Mouse (Mus musculus): Measurements from ENCODE around the gene Ccdc57. TPM values are rescaled to one million over a fixed set of nuclear protein-coding genes. Genes with fewer than 3 reads are reported as not detected.

Ccdc57 gene
- polyA plus RNA-seq, 1 experiment = 2.9 TPM

- DNase-seq = no peak
- Histone ChIP-seq H3K4me3 (ENCODE audit: insufficient read depth, low read depth, low read length) (no peak overlapping the region), H3K4me1 (ENCODE audit: control insufficient read depth, insufficient read depth, low read length) (peaks cover 5% of the 10 kb centered on the region; the same call in 1 of the 2 replicates), H3K27ac (ENCODE audit: insufficient read depth, low read depth, low read length) (no peak overlapping the region), H3K36me3 (ENCODE audit: control insufficient read depth, insufficient read depth, low read length) (no peaks in the 10 kb centered on the region), H3K27me3 (replicated peaks; ENCODE audit: control insufficient read depth, insufficient read depth, low read length) (no peaks in the 10 kb centered on the region)
- 71% methylated on average over 4 of the region's 4 CpGs for WGBS
- TF ChIP-seq POLR2A (IDR thresholded peaks at IDR 0.05; ENCODE audit: low read depth, low read length) (no peak), CTCF (conservative IDR thresholded peaks at IDR 0.05; ENCODE audit: insufficient read depth, insufficient read length, low read depth, low read length) (no peak)
Measured at GRCm38 (mm10) chr11:120822321-120822720, 110.4 kb downstream of the Ccdc57 start.

- no peaks in the 10 kb centered on the region for H3K36me3 ChIP-seq (ENCODE audit: control insufficient read depth, insufficient read depth, low read length)
- no peak for DNase-seq
- WGBS = 87% methylated on average over 14 of the region's 14 CpGs
- H3K27me3 ChIP-seq (replicated peaks; ENCODE audit: control insufficient read depth, insufficient read depth, low read length) = no peaks in the 10 kb centered on the region
- H3K27ac ChIP-seq (ENCODE audit: insufficient read depth, low read depth, low read length) = no peak overlapping the region
- H3K4me1 ChIP-seq (ENCODE audit: control insufficient read depth, insufficient read depth, low read length) = peaks cover 5% of the 10 kb centered on the region; the same call in 1 of the 2 replicates
- no peak overlapping the region for H3K4me3 ChIP-seq (ENCODE audit: insufficient read depth, low read depth, low read length)
- TF ChIP-seq CTCF (conservative IDR thresholded peaks at IDR 0.05; ENCODE audit: insufficient read depth, insufficient read length, low read depth, low read length) (no peak), POLR2A (IDR thresholded peaks at IDR 0.05; ENCODE audit: low read depth, low read length) (no peak)
Measured at GRCm38 (mm10) chr11:120821076-120821922, 111.4 kb downstream of the Ccdc57 start.

GRCm38 (mm10) chr11:120820546-120820945 lies 112.1 kb downstream of the Ccdc57 start:
- no peak for DNase-seq
- Histone ChIP-seq H3K27ac (ENCODE audit: insufficient read depth, low read depth, low read length) (no peak overlapping the region), H3K36me3 (ENCODE audit: control insufficient read depth, insufficient read depth, low read length) (no peaks in the 10 kb centered on the region), H3K27me3 (replicated peaks; ENCODE audit: control insufficient read depth, insufficient read depth, low read length) (no peaks in the 10 kb centered on the region), H3K4me1 (ENCODE audit: control insufficient read depth, insufficient read depth, low read length) (peaks cover 5% of the 10 kb centered on the region; the same call in 1 of the 2 replicates), H3K4me3 (ENCODE audit: insufficient read depth, low read depth, low read length) (no peak overlapping the region)
- TF ChIP-seq POLR2A (IDR thresholded peaks at IDR 0.05; ENCODE audit: low read depth, low read length) (no peak), CTCF (conservative IDR thresholded peaks at IDR 0.05; ENCODE audit: insufficient read depth, insufficient read length, low read depth, low read length) (no peak)
- 90% methylated on average over 14 of the region's 14 CpGs for WGBS

- H3K36me3 ChIP-seq (ENCODE audit: control insufficient read depth, insufficient read depth, low read length) = no peaks in the 10 kb centered on the region; the same call in 1 of the 2 replicates
- TF ChIP-seq CTCF (conservative IDR thresholded peaks at IDR 0.05; ENCODE audit: insufficient read depth, insufficient read length, low read depth, low read length) (no peak), POLR2A (IDR thresholded peaks at IDR 0.05; ENCODE audit: low read depth, low read length) (no peak)
- no peaks in the 10 kb centered on the region for H3K27me3 ChIP-seq (replicated peaks; ENCODE audit: control insufficient read depth, insufficient read depth, low read length)
- 90% methylated on average over 6 of the region's 6 CpGs for WGBS
- no peak for DNase-seq
- H3K4me1 ChIP-seq (ENCODE audit: control insufficient read depth, insufficient read depth, low read length) = peaks cover 5% of the 10 kb centered on the region; the same call in 1 of the 2 replicates
- H3K4me3 ChIP-seq (ENCODE audit: insufficient read depth, low read depth, low read length) = no peak overlapping the region
- no peak overlapping the region for H3K27ac ChIP-seq (ENCODE audit: insufficient read depth, low read depth, low read length)
Measured at GRCm38 (mm10) chr11:120819556-120819955, 113.1 kb downstream of the Ccdc57 start.

DNA sequence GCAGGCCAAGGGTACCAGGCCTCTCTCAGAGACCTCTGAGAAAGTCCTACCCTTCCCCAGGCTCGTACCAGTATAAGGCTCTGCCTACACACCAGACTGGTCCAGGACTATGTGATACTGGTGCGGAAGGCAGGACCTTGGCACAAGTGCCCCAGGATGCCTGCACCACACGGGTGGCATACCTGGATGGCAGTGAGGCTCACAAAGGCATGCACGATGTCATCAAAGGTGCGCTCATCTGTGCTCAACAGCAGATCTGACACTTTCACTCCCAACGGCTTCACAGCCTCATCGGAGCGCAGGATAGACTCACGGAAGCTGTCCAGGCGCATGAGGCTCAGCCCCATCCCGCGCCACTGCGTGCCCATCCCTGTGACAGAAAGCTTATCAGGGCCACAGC lies 114.4 kb downstream of the Ccdc57 start:
- TF ChIP-seq POLR2A (IDR thresholded peaks at IDR 0.05; ENCODE audit: low read depth, low read length) (no peak), CTCF (conservative IDR thresholded peaks at IDR 0.05; ENCODE audit: insufficient read depth, insufficient read length, low read depth, low read length) (no peak)
- no peak for DNase-seq
- Histone ChIP-seq H3K36me3 (ENCODE audit: control insufficient read depth, insufficient read depth, low read length) (no peaks in the 10 kb centered on the region; the same call in 1 of the 2 replicates), H3K4me3 (ENCODE audit: insufficient read depth, low read depth, low read length) (no peak overlapping the region), H3K27me3 (replicated peaks; ENCODE audit: control insufficient read depth, insufficient read depth, low read length) (no peaks in the 10 kb centered on the region), H3K27ac (ENCODE audit: insufficient read depth, low read depth, low read length) (no peak overlapping the region), H3K4me1 (ENCODE audit: control insufficient read depth, insufficient read depth, low read length) (peaks cover 5% of the 10 kb centered on the region; the same call in 1 of the 2 replicates)
- 94% methylated on average over 13 of the region's 13 CpGs for WGBS

GRCm38 (mm10) chr11:120817358-120817757 lies 115.3 kb downstream of the Ccdc57 start:
- DNase-seq = no peak
- Histone ChIP-seq H3K4me3 (ENCODE audit: insufficient read depth, low read depth, low read length) (no peak overlapping the region), H3K27ac (ENCODE audit: insufficient read depth, low read depth, low read length) (no peak overlapping the region), H3K27me3 (replicated peaks; ENCODE audit: control insufficient read depth, insufficient read depth, low read length) (no peaks in the 10 kb centered on the region), H3K36me3 (ENCODE audit: control insufficient read depth, insufficient read depth, low read length) (no peaks in the 10 kb centered on the region; the same call in 1 of the 2 replicates), H3K4me1 (ENCODE audit: control insufficient read depth, insufficient read depth, low read length) (no peaks in the 10 kb centered on the region)
- 96% methylated on average over 6 of the region's 6 CpGs for WGBS
- TF ChIP-seq POLR2A (IDR thresholded peaks at IDR 0.05; ENCODE audit: low read depth, low read length) = no peak
- TF ChIP-seq CTCF (conservative IDR thresholded peaks at IDR 0.05; ENCODE audit: insufficient read depth, insufficient read length, low read depth, low read length) = no peak

- Histone ChIP-seq H3K27ac (ENCODE audit: insufficient read depth, low read depth, low read length) (no peak overlapping the region), H3K4me3 (ENCODE audit: insufficient read depth, low read depth, low read length) (no peak overlapping the region), H3K27me3 (replicated peaks; ENCODE audit: control insufficient read depth, insufficient read depth, low read length) (no peaks in the 10 kb centered on the region), H3K4me1 (ENCODE audit: control insufficient read depth, insufficient read depth, low read length) (no peaks in the 10 kb centered on the region), H3K36me3 (ENCODE audit: control insufficient read depth, insufficient read depth, low read length) (no peaks in the 10 kb centered on the region; the same call in none of the 2 replicates)
- WGBS = 94% methylated on average over 16 of the region's 16 CpGs
- TF ChIP-seq POLR2A (IDR thresholded peaks at IDR 0.05; ENCODE audit: low read depth, low read length) = no peak
- DNase-seq = no peak
Measured at GRCm38 (mm10) chr11:120812068-120812467, 120.6 kb downstream of the Ccdc57 start.

All from kidney, adult 2 months (tissue).